Mouse (Mus musculus): ENCODE results near the gene Col8a1. TPM values are rescaled to one million over a fixed set of nuclear protein-coding genes. Genes with fewer than 3 reads are reported as not detected.
A peak's percentile ranks its signal among the peaks of the same experiment; 100 is the strongest.

The Col8a1 gene
- polyA plus RNA-seq, 1 experiment from 2014 or later = 1.3 TPM

- Histone ChIP-seq H3K9me3 (ENCODE audit: low read length) (no peaks in the 10 kb centered on the region), H3K4me3 (ENCODE audit: low read depth, low read length) (peak overlapping the region; percentile 16), H3K4me1 (ENCODE audit: insufficient read depth, low read depth, low read length) (no peaks in the 10 kb centered on the region), H3K36me3 (ENCODE audit: insufficient read depth, low read length) (no peaks in the 10 kb centered on the region), H3K9ac (replicated peaks; ENCODE audit: low read depth) (no peak overlapping the region), H3K27ac (ENCODE audit: low read length) (no peak overlapping the region), H3K4me2 (replicated peaks; ENCODE audit: low read depth, low read length) (peak overlapping the region; percentile 48), H3K27me3 (replicated peaks; ENCODE audit: insufficient read depth, low read length) (no peaks in the 10 kb centered on the region)
- DNase-seq (ENCODE audit: low spot score) = peak; percentile 5
- ATAC-seq = no peak
- TF ChIP-seq CTCF (IDR thresholded peaks at IDR 0.05) (no peak), EP300 (IDR thresholded peaks at IDR 0.05) (no peak)
- 14% methylated on average over 12 of the region's 12 CpGs for WGBS
Observed at GRCm38 (mm10) chr16:57755241-57755640, 704 bp upstream of the Col8a1 start.

GRCm38 (mm10) chr16:57753539-57754280 lies 827 bp downstream of the Col8a1 start:
- WGBS = 40% methylated on average over 10 of the region's 10 CpGs
- H3K27me3 ChIP-seq (replicated peaks; ENCODE audit: insufficient read depth, low read length) = no peaks in the 10 kb centered on the region
- H3K4me1 ChIP-seq (ENCODE audit: insufficient read depth, low read depth, low read length) = no peaks in the 10 kb centered on the region
- H3K4me2 ChIP-seq (replicated peaks; ENCODE audit: low read depth, low read length) = no peak overlapping the region
- H3K9me3 ChIP-seq (ENCODE audit: low read length) = no peaks in the 10 kb centered on the region
- H3K4me3 ChIP-seq (ENCODE audit: low read depth, low read length) = no peak overlapping the region
- TF ChIP-seq EP300 (IDR thresholded peaks at IDR 0.05) (no peak), CTCF (IDR thresholded peaks at IDR 0.05) (no peak)
- H3K36me3 ChIP-seq (ENCODE audit: insufficient read depth, low read length) = no peaks in the 10 kb centered on the region
- DNase-seq (ENCODE audit: low spot score) (no peak), ATAC-seq (no peak)
- H3K27ac ChIP-seq (ENCODE audit: low read length) = no peak overlapping the region
- H3K9ac ChIP-seq (replicated peaks; ENCODE audit: low read depth) = no peak overlapping the region

- no peak overlapping the region for H3K9ac ChIP-seq (replicated peaks; ENCODE audit: low read depth)
- no peak for ATAC-seq
- H3K4me3 ChIP-seq (ENCODE audit: low read depth, low read length) = no peak overlapping the region
- no peaks in the 10 kb centered on the region for H3K36me3 ChIP-seq (ENCODE audit: insufficient read depth, low read length)
- WGBS = 45% methylated on average over 2 of the region's 2 CpGs
- H3K4me1 ChIP-seq (ENCODE audit: insufficient read depth, low read depth, low read length) = no peaks in the 10 kb centered on the region
- H3K27ac ChIP-seq (ENCODE audit: low read length) = no peak overlapping the region
- no peak for DNase-seq (ENCODE audit: low spot score)
- H3K9me3 ChIP-seq (ENCODE audit: low read length) = no peaks in the 10 kb centered on the region
- TF ChIP-seq CTCF (IDR thresholded peaks at IDR 0.05) = no peak
- TF ChIP-seq EP300 (IDR thresholded peaks at IDR 0.05) = no peak
- no peak overlapping the region for H3K4me2 ChIP-seq (replicated peaks; ENCODE audit: low read depth, low read length)
- no peaks in the 10 kb centered on the region for H3K27me3 ChIP-seq (replicated peaks; ENCODE audit: insufficient read depth, low read length)
Observed at GRCm38 (mm10) chr16:57750549-57750948, 4.0 kb downstream of the Col8a1 start.

- no peak overlapping the region for H3K27ac ChIP-seq (ENCODE audit: low read length)
- H3K27me3 ChIP-seq (replicated peaks; ENCODE audit: insufficient read depth, low read length) = no peaks in the 10 kb centered on the region
- H3K9me3 ChIP-seq (ENCODE audit: low read length) = no peaks in the 10 kb centered on the region
- no peak for DNase-seq (ENCODE audit: low spot score)
- H3K4me3 ChIP-seq (ENCODE audit: low read depth, low read length) = no peak overlapping the region
- 47% methylated on average over 3 of the region's 3 CpGs for WGBS
- TF ChIP-seq CTCF (IDR thresholded peaks at IDR 0.05) (peak; percentile 24; the same call in 1 of the 2 replicates), EP300 (IDR thresholded peaks at IDR 0.05) (no peak)
- no peak overlapping the region for H3K9ac ChIP-seq (replicated peaks; ENCODE audit: low read depth)
- no peaks in the 10 kb centered on the region for H3K36me3 ChIP-seq (ENCODE audit: insufficient read depth, low read length)
- no peak for ATAC-seq
- no peak overlapping the region for H3K4me2 ChIP-seq (replicated peaks; ENCODE audit: low read depth, low read length)
- no peaks in the 10 kb centered on the region for H3K4me1 ChIP-seq (ENCODE audit: insufficient read depth, low read depth, low read length)
Observed at GRCm38 (mm10) chr16:57748093-57748492, 6.4 kb downstream of the Col8a1 start.

- Histone ChIP-seq H3K36me3 (ENCODE audit: insufficient read depth, low read length) (no peaks in the 10 kb centered on the region), H3K27ac (ENCODE audit: low read length) (no peak overlapping the region), H3K9ac (replicated peaks; ENCODE audit: low read depth) (no peak overlapping the region), H3K4me3 (ENCODE audit: low read depth, low read length) (no peak overlapping the region), H3K27me3 (replicated peaks; ENCODE audit: insufficient read depth, low read length) (no peaks in the 10 kb centered on the region), H3K9me3 (ENCODE audit: low read length) (no peaks in the 10 kb centered on the region), H3K4me1 (ENCODE audit: insufficient read depth, low read depth, low read length) (no peaks in the 10 kb centered on the region), H3K4me2 (replicated peaks; ENCODE audit: low read depth, low read length) (no peak overlapping the region)
- TF ChIP-seq CTCF (IDR thresholded peaks at IDR 0.05) = no peak
- no peak for TF ChIP-seq EP300 (IDR thresholded peaks at IDR 0.05)
- 46% methylated on average over 2 of the region's 2 CpGs for WGBS
- DNase-seq (ENCODE audit: low spot score) (no peak), ATAC-seq (no peak)
Observed at GRCm38 (mm10) chr16:57747357-57748056, 7.0 kb downstream of the Col8a1 start.

GRCm38 (mm10) chr16:57740169-57740568 lies 14.4 kb downstream of the Col8a1 start:
- WGBS = 73% methylated on average over 3 of the region's 3 CpGs
- Histone ChIP-seq H3K27ac (ENCODE audit: low read length) (no peak overlapping the region), H3K36me3 (ENCODE audit: insufficient read depth, low read length) (no peaks in the 10 kb centered on the region), H3K4me2 (replicated peaks; ENCODE audit: low read depth, low read length) (no peak overlapping the region), H3K9me3 (ENCODE audit: low read length) (no peaks in the 10 kb centered on the region), H3K27me3 (replicated peaks; ENCODE audit: insufficient read depth, low read length) (no peaks in the 10 kb centered on the region), H3K9ac (replicated peaks; ENCODE audit: low read depth) (no peak overlapping the region), H3K4me1 (ENCODE audit: insufficient read depth, low read depth, low read length) (no peaks in the 10 kb centered on the region), H3K4me3 (ENCODE audit: low read depth, low read length) (no peak overlapping the region)
- ATAC-seq (no peak), DNase-seq (ENCODE audit: low spot score) (no peak)
- no peak for TF ChIP-seq CTCF (IDR thresholded peaks at IDR 0.05)
- no peak for TF ChIP-seq EP300 (IDR thresholded peaks at IDR 0.05)

All from lung, postnatal 0 days (tissue).